8 mouse cellular contexts compared by ENCODE assay signal in the genomic region with DNA sequence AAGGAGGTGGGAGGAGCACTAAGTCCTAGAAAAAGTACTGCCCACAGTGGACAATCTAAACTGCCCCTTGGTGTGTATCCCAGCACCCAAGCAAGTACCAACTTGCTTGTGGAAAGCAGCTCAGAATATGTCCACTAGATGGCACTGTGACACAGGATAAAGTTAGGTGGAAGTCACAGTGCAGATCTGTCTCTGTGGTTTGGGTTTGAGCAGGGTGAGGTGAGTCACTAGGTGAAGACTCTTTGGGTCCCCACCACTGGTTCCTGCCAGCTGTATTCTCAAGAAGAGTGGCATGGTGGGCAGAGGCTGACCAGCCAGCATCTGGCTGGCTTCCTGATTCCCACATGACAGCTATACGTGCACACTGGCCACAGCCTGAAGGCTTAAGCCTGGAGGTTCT. TPM values are rescaled to one million over a fixed set of nuclear protein-coding genes. Genes with fewer than 3 reads are reported as not detected.
DNase-seq lines count a peak whose midpoint lies in the region; ATAC-seq and TF ChIP-seq lines count a peak whose summit lies in the region.

No protein-coding gene starts in this region.

- H3K27me3 ChIP-seq in embryonic facial prominence, embryonic 13.5 days, result no peaks in the 10 kb centered on the region
- H3K27me3 ChIP-seq in heart, embryonic 10.5 days (ENCODE audit: insufficient read depth, poor library complexity, severe bottlenecking), result no peaks in the 10 kb centered on the region
- H3K27me3 ChIP-seq in limb, embryonic 14.5 days (ENCODE audit: control insufficient read depth, insufficient read depth, low read length), result no peaks in the 10 kb centered on the region
- H3K27me3 ChIP-seq in midbrain, embryonic 16.5 days (ENCODE audit: control insufficient read depth, insufficient read depth, low read depth, low read length), result no peaks in the 10 kb centered on the region
- H3K27me3 ChIP-seq in spleen, adult 2 months (ENCODE audit: control insufficient read depth, insufficient read depth, low read length), result no peaks in the 10 kb centered on the region

- H3K4me2 ChIP-seq in embryonic facial prominence, embryonic 13.5 days, result no peak overlapping the region
- H3K4me2 ChIP-seq in limb, embryonic 14.5 days (replicated peaks; ENCODE audit: low read depth, low read length, severe bottlenecking), result no peak overlapping the region
- no peak overlapping the region for H3K4me2 ChIP-seq in midbrain, embryonic 16.5 days (ENCODE audit: low read length)

- ATAC-seq in embryonic facial prominence, embryonic 13.5 days (ENCODE audit: insufficient number of reproducible peaks, insufficient read depth, low FRiP score, low TSS enrichment, low read depth), result peak; percentile 48
- peak; percentile 72 for ATAC-seq in limb, embryonic 14.5 days (ENCODE audit: low FRiP score, low read depth)
- ATAC-seq in midbrain, embryonic 16.5 days, result peak; percentile 61

- peak; percentile 90 for DNase-seq in A20 (ENCODE audit: low read depth, low spot score)
- DNase-seq in adrenal gland, postnatal 25 days, result peak; percentile 36
- DNase-seq in heart, embryonic 10.5 days (ENCODE audit: low spot score), result peak; percentile 92
- DNase-seq in kidney, adult 9 months, result peak; percentile 89
- peak; percentile 80 for DNase-seq in limb, embryonic 14.5 days (ENCODE audit: low spot score)
- peak; percentile 73 to 87 for DNase-seq in spleen, adult 2 months (ENCODE audit: low read depth in 1 of 2, low spot score in 2 of 2)

- peak; percentile 73; the same call in 1 of the 2 replicates for TF ChIP-seq CTCF in spleen, adult 2 months (IDR thresholded peaks at IDR 0.05; ENCODE audit: extremely low read depth, insufficient read depth, insufficient read length, insufficient replicate concordance)

- H3K9me3 ChIP-seq in embryonic facial prominence, embryonic 13.5 days, result no peaks in the 10 kb centered on the region
- no peaks in the 10 kb centered on the region for H3K9me3 ChIP-seq in heart, embryonic 10.5 days
- H3K9me3 ChIP-seq in limb, embryonic 14.5 days (ENCODE audit: control insufficient read depth, low read length), result no peaks in the 10 kb centered on the region
- no peaks in the 10 kb centered on the region for H3K9me3 ChIP-seq in midbrain, embryonic 16.5 days (replicated peaks; ENCODE audit: control insufficient read depth, low read length, poor library complexity, severe bottlenecking)

- no peak overlapping the region for H3K4me3 ChIP-seq in embryonic facial prominence, embryonic 13.5 days
- H3K4me3 ChIP-seq in heart, embryonic 10.5 days, result no peak overlapping the region
- H3K4me3 ChIP-seq in limb, embryonic 14.5 days (replicated peaks; ENCODE audit: low read length), result no peak overlapping the region
- no peak overlapping the region for H3K4me3 ChIP-seq in midbrain, embryonic 16.5 days (ENCODE audit: low read depth, low read length)
- no peak overlapping the region for H3K4me3 ChIP-seq in spleen, adult 2 months (ENCODE audit: extremely low read depth, insufficient read depth, insufficient read length)

- H3K27ac ChIP-seq in embryonic facial prominence, embryonic 13.5 days, result peak overlapping the region; percentile 45
- 0 out of 2 replicates have a peak overlapping the region, but pooled peaks have one; percentile 29 for H3K27ac ChIP-seq in heart, embryonic 10.5 days
- no peak overlapping the region for H3K27ac ChIP-seq in limb, embryonic 14.5 days (replicated peaks; ENCODE audit: low read depth, low read length)
- H3K27ac ChIP-seq in midbrain, embryonic 16.5 days (ENCODE audit: low read length), result no peak overlapping the region
- peak overlapping the region; percentile 43; the same call in 1 of the 2 replicates for H3K27ac ChIP-seq in spleen, adult 2 months (ENCODE audit: insufficient read depth, low read length)

- peaks cover 18% of the 10 kb centered on the region for H3K4me1 ChIP-seq in embryonic facial prominence, embryonic 13.5 days
- H3K4me1 ChIP-seq in heart, embryonic 10.5 days, result peaks cover 83% of the 10 kb centered on the region
- H3K4me1 ChIP-seq in limb, embryonic 14.5 days (ENCODE audit: control insufficient read depth, insufficient read depth, low read length), result peaks cover 4% of the 10 kb centered on the region; the same call in 1 of the 2 replicates
- H3K4me1 ChIP-seq in midbrain, embryonic 16.5 days (ENCODE audit: control insufficient read depth, insufficient read depth, low read length), result peaks cover 19% of the 10 kb centered on the region
- H3K4me1 ChIP-seq in spleen, adult 2 months (ENCODE audit: control insufficient read depth, insufficient read depth, insufficient read length), result peaks cover 14% of the 10 kb centered on the region

- TF ChIP-seq POLR2A in limb, embryonic 14.5 days (IDR thresholded peaks at IDR 0.05; ENCODE audit: borderline replicate concordance, extremely low read depth, insufficient read depth, insufficient read length), result no peak
- TF ChIP-seq POLR2A in spleen, adult 2 months (IDR thresholded peaks at IDR 0.05; ENCODE audit: low read depth, low read length), result no peak

- no peak overlapping the region for H3K9ac ChIP-seq in embryonic facial prominence, embryonic 13.5 days
- H3K9ac ChIP-seq in limb, embryonic 14.5 days (ENCODE audit: low read depth, low read length, severe bottlenecking), result no peak overlapping the region
- no peak overlapping the region for H3K9ac ChIP-seq in midbrain, embryonic 16.5 days (ENCODE audit: low read depth, low read length)

- 64% methylated on average over 1 of the region's 1 CpGs for WGBS in embryonic facial prominence, embryonic 13.5 days
- 58% methylated on average over 1 of the region's 1 CpGs for WGBS in heart, embryonic 10.5 days
- WGBS in limb, embryonic 14.5 days, result 47% methylated on average over 1 of the region's 1 CpGs
- WGBS in midbrain, embryonic 16.5 days, result 68% methylated on average over 1 of the region's 1 CpGs
- WGBS in spleen, adult 2 months, result 33% methylated on average over 1 of the region's 1 CpGs

- H3K36me3 ChIP-seq in embryonic facial prominence, embryonic 13.5 days, result peaks cover 44% of the 10 kb centered on the region
- H3K36me3 ChIP-seq in heart, embryonic 10.5 days, result peaks cover 48% of the 10 kb centered on the region
- H3K36me3 ChIP-seq in limb, embryonic 14.5 days (ENCODE audit: control insufficient read depth, insufficient read depth, low read length), result peaks cover 40% of the 10 kb centered on the region
- no peaks in the 10 kb centered on the region for H3K36me3 ChIP-seq in midbrain, embryonic 16.5 days (ENCODE audit: control insufficient read depth, insufficient read depth, low read length)
- peaks cover 24% of the 10 kb centered on the region for H3K36me3 ChIP-seq in spleen, adult 2 months (ENCODE audit: control insufficient read depth, insufficient read depth, low read length)

RNA-seq across cellular contexts. Expression of a gene that starts 16.5 kb away (rescaled TPM):
- 1.7 and 4.5 TPM in 2 replicates for total RNA-seq in adrenal gland, postnatal 25 days (2021)
- 3.6 TPM in 2 replicates for polyA plus RNA-seq in embryonic facial prominence, embryonic 13.5 days (2015; fragmentation: Nextera tagmentation; extraction: Ambion mirVana)
- 6.7 and 8.7 TPM in 2 replicates for polyA plus RNA-seq in heart, embryonic 10.5 days (2016; fragmentation: Nextera tagmentation; extraction: Ambion mirVana)
- polyA plus RNA-seq in limb, embryonic 14.5 days (2012; rRNA removed), result 5.4 and 8.6 TPM in 2 replicates
- 4.2 and 5.5 TPM in 2 replicates for polyA plus RNA-seq in limb, embryonic 14.5 days (2014; fragmentation: Nextera tagmentation; extraction: Ambion mirVana)
- 12.0 and 12.3 TPM in 2 replicates for polyA plus RNA-seq in midbrain, embryonic 16.5 days (2015; fragmentation: Nextera tagmentation; extraction: Ambion mirVana)
- 1.5 and 1.9 TPM in 2 replicates for polyA plus RNA-seq in spleen, adult 2 months (2012; rRNA removed)

RNA-seq across cellular contexts. Expression of a gene that starts 16.7 kb away (rescaled TPM):
- 158 TPM in 2 replicates for total RNA-seq in adrenal gland, postnatal 25 days (2021)
- polyA plus RNA-seq in embryonic facial prominence, embryonic 13.5 days (2015; fragmentation: Nextera tagmentation; extraction: Ambion mirVana), result 178 and 184 TPM in 2 replicates
- polyA plus RNA-seq in heart, embryonic 10.5 days (2016; fragmentation: Nextera tagmentation; extraction: Ambion mirVana), result 217 and 256 TPM in 2 replicates
- polyA plus RNA-seq in limb, embryonic 14.5 days (2012; rRNA removed), result 85.3 and 97.4 TPM in 2 replicates
- 187 and 190 TPM in 2 replicates for polyA plus RNA-seq in limb, embryonic 14.5 days (2014; fragmentation: Nextera tagmentation; extraction: Ambion mirVana)
- 172 TPM in 2 replicates for polyA plus RNA-seq in midbrain, embryonic 16.5 days (2015; fragmentation: Nextera tagmentation; extraction: Ambion mirVana)
- polyA plus RNA-seq in spleen, adult 2 months (2012; rRNA removed), result 53.8 and 76.3 TPM in 2 replicates

RNA-seq across cellular contexts. Expression of a gene that starts 17.0 kb away (rescaled TPM):
- 0.24 TPM in 1 of 2 replicates, not detected in the other for total RNA-seq in adrenal gland, postnatal 25 days (2021)
- 4.5 and 4.7 TPM in 2 replicates for polyA plus RNA-seq in embryonic facial prominence, embryonic 13.5 days (2015; fragmentation: Nextera tagmentation; extraction: Ambion mirVana)
- 2.7 and 2.9 TPM in 2 replicates for polyA plus RNA-seq in heart, embryonic 10.5 days (2016; fragmentation: Nextera tagmentation; extraction: Ambion mirVana)
- polyA plus RNA-seq in limb, embryonic 14.5 days (2012; rRNA removed), result 0.84 and 1.2 TPM in 2 replicates
- polyA plus RNA-seq in limb, embryonic 14.5 days (2014; fragmentation: Nextera tagmentation; extraction: Ambion mirVana), result 4.1 TPM in 2 replicates
- 3.0 and 3.5 TPM in 2 replicates for polyA plus RNA-seq in midbrain, embryonic 16.5 days (2015; fragmentation: Nextera tagmentation; extraction: Ambion mirVana)
- polyA plus RNA-seq in spleen, adult 2 months (2012; rRNA removed), result 1.0 TPM in 2 replicates

RNA-seq across cellular contexts. Expression of a gene that starts 31.5 kb away (rescaled TPM):
- total RNA-seq in adrenal gland, postnatal 25 days (2021), result not detected in 2 replicates
- 0.96 and 1.1 TPM in 2 replicates for polyA plus RNA-seq in embryonic facial prominence, embryonic 13.5 days (2015; fragmentation: Nextera tagmentation; extraction: Ambion mirVana)
- 0.48 and 0.63 TPM in 2 replicates for polyA plus RNA-seq in heart, embryonic 10.5 days (2016; fragmentation: Nextera tagmentation; extraction: Ambion mirVana)
- 2.6 and 3.6 TPM in 2 replicates for polyA plus RNA-seq in limb, embryonic 14.5 days (2012; rRNA removed)
- 1.5 and 1.9 TPM in 2 replicates for polyA plus RNA-seq in limb, embryonic 14.5 days (2014; fragmentation: Nextera tagmentation; extraction: Ambion mirVana)
- polyA plus RNA-seq in midbrain, embryonic 16.5 days (2015; fragmentation: Nextera tagmentation; extraction: Ambion mirVana), result 6.3 and 6.6 TPM in 2 replicates
- polyA plus RNA-seq in spleen, adult 2 months (2012; rRNA removed), result 0.11 and 0.34 TPM in 2 replicates

Comparison
In these comparisons a context has a peak if more than half of its experiments do, and no peak if none do; other contexts are left out.
1. DNase-seq: peak in every context shown above with its lines; median percentile 92 in heart, embryonic 10.5 days; 90 in A20; 89 in kidney, adult 9 months; 80 in limb, embryonic 14.5 days; 80 in spleen, adult 2 months; 36 in adrenal gland, postnatal 25 days.
2. H3K27ac ChIP-seq: peak in embryonic facial prominence, embryonic 13.5 days (single experiment), heart, embryonic 10.5 days (single experiment) and spleen, adult 2 months (single experiment); none in limb, embryonic 14.5 days (single experiment) and midbrain, embryonic 16.5 days (single experiment).
3. Peak in every context shown above with its lines, with median percentiles within 50 percentile points of each other: ATAC-seq.